Mouse (Mus musculus) layer of hippocampus, postnatal 10 days (tissue): ENCODE data around the gene Tmpo. TPM values are rescaled to one million over a fixed set of nuclear protein-coding genes. Genes with fewer than 3 reads are reported as not detected.
"Not testable (repeated sequence)": the region's sequence is repeated elsewhere in the genome, so short reads cannot be mapped to it uniquely, and the experiment has no call there.

Experiments used
- DNase-seq, 2 experiments: peaks; one replicate each; pipeline ENCODE4 v3.0.0; 2021; ENCODE audit warnings: low spot score in 2 of 2
- total RNA-seq, 2 experiments: library from RNA; stranded (reverse); gene quantifications; 2 replicates each; pipeline ENCODE4 v1.2.3; 2021

Gene Tmpo
- total RNA-seq, 2 experiments from 2014 or later: 45.0 to 53.2 TPM

DNA sequence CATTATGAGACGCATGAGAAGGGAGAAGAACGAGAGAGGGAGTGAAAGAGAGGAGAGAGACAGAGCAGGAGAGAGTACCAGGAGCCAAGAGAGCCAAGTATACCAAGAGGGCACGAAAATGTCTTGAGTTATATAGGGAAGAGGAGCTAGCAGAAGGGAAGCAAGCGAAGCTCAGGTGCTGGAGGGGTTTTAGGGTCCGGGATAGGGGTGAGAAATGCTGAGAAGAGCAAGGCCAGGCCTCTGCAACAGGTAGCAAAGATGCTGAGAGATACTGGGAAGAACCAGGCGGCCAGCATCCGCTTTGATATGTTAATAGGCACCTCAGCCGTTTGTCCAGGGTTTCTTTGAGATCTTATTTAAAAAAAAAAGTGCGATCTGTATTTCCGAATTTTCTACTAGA is 6.2 kb upstream of the Tmpo start:
- peak in 1 of 2 experiments; percentile 28 for DNase-seq

DNA sequence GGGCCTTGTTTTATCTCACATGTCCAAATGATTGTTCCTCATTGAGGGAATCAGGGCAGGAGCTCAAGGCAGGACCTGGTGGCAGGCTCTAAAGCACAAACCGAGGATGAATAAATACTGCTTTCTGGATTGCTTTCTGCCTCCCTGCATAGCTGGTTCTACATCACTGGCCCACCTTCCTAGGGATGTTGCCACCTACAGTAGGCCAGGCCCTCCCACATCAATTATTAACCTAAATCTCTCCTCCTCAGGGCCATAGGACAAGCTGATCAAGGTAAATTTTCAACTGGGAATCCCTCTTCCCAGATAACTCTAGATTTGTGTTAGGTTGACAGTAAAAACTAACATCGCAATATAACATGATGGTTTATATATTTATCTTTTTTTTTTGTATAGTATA is 4.6 kb upstream of the Tmpo start:
- DNase-seq: no peak

DNA sequence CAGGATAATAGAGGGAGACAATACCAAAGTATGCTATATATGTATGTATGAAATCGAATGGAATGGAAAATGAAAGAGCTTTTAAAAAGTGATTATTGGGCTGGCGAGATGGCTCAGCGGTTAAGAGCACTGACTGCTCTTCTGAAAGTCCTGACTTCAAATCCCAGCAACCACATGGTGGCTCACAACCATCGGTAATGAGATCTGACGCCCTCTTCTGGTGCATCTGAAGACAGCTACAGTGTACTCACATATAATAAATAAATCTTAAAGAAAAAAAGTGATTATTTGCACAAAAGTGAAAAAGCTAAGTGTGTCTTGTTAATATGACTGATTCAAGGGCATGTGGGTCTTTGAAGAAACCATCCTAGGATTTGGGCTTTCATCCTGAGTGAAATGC is 3.8 kb upstream of the Tmpo start:
- DNase-seq: not testable (repeated sequence)

DNA sequence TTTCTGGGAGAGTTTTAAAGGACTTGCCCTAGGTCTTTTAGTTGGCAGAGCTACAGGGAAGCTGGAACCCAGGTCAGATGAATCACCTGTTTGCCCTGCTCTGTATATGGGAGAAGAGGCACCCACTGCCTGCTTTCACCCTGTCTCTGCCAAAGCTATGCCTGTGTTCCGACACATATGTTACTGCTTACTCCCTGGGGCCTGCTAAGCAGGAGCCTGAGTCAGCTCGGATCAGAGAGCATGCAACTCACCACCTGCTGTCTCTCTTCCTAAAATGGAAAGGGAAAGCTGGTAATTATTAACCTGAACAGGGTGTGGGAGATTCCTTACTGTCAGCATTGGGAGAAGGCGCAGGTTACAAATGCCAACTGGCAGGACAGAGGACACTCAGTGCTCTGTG is 2.2 kb upstream of the Tmpo start:
- DNase-seq: no peak

DNA sequence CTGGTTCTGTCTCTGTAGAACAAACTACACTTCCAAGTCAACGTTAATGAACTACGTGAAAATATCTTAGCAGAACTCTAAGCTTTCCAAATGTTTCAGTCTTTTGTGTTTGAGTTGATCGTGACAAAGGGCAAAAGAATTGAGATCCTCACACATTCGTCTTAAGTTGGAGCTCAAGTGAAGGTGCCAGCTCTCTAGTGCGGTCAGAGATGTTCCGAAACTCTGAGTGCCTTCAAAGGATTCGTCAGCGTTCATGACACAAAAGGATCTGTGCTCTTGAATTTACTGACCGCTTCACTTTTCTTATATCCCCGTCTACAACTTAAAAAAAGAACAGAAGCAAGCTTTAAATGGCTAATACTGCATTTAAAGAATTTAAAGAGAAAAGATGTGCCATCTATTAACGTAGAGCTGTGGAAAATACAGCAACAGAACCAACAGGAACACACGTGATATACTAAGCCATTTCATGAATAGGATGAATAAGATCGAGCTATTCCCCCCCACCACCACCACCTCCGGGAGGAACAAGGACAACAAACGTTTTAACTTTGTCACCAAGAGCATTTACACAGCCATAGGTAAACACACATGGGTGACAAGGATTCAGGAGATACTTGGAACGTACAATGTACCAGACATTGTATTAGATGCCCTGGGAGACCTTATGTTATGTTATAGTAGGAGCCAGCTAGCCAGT is 1.3 kb upstream of the Tmpo start:
- peak in 1 of 2 experiments; percentile 33 for DNase-seq

DNA sequence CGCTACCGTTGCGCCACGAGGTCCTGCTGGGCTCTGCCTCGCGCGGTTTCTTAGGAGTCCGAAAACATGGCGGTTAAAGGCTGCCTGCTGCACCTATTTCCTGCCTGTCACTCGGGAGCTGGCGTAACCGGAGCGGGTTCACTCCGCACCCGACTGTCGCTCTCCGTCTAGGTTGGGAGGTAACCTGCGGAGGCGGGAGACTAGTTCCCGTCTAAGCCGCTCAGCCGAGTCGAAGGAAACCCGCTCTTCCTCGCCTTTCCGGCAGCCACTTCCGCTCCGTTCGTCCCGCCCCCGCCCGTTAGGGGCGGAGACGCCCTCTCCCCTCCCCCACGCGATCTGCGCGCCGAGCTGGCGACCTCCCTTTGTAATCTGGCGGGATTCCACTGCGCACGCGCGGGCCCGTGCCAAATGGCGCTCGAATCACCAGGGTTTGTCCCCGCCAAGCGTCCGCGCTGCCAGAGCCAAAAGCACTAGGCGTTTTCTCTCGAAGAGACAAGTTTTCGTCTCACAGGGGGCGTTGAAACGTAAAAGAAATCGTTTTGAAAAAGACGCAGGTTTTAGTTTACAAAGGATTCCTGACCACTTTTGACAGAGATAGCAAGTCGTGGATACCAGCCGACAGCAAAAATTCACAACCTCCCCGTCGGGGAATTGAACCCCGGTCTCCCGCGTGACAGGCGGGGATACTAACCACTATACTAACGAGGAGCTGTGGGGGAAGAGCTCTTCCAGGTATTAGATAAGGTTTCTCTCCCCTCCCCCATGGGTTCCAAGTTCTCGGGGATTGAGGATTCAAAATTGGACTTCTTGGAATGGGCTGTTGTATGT is 560 bp upstream of the Tmpo start:
- DNase-seq: peak; percentile 100

DNA sequence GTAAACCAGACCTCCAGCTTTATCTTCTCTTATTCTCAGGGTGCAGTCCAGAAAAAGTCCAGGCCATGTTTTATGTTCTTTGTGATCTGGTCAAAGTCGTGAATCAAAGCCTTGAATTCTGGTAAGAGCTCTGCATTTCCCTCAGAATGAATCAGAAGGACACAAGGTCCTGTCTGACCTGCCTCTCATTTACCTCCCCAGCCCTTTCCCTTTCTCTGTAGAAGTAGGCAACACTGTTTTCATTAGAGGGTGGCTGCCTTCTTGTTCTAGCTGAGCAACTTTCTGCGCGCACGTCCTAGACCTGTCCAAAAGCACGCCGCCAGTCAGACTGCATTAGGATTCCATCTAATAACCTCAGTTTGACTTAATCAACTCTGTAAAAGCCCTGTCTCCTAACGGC is 814 bp downstream of the Tmpo start:
- no peak for DNase-seq

DNA sequence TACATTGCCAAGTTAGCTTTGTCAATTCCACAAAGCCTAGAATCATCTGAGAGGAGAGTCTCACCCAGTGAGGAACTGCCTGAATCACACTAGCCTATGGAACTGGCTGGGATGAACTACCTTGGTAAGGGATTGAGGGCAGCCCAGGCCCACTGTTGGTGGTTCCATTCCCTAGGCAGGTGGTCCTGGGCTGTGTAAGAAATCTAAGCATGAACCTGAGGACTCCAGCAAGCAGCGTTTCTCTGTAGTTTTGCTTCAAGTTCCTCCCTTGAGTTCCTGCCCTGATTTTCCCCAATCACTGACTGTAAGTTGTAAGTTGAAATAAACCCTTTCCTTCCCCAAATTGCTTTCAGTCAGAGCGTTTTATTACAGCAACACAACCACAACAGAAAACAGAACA is 1.3 kb downstream of the Tmpo start:
- DNase-seq: no peak

DNA sequence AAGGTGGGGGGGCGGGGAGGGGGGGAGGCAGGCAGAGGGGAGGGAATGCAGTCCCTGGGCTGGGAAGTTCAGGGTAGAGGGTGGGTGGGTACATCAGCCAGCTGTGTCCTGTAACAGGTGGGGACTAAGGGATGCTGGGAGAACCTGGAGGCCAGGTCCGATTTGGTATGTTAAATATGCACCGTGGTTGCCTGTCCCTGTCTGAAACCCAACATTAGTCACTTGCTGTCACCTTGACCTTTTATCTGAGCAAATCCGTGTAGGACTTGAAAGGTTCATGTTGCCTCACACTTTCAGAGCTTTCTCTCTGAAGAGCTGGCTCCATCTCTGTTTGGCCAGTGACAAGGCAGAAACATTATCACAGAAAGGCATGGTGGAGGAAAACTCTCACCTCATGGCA is 3.9 kb downstream of the Tmpo start:
- DNase-seq: no peak

DNA sequence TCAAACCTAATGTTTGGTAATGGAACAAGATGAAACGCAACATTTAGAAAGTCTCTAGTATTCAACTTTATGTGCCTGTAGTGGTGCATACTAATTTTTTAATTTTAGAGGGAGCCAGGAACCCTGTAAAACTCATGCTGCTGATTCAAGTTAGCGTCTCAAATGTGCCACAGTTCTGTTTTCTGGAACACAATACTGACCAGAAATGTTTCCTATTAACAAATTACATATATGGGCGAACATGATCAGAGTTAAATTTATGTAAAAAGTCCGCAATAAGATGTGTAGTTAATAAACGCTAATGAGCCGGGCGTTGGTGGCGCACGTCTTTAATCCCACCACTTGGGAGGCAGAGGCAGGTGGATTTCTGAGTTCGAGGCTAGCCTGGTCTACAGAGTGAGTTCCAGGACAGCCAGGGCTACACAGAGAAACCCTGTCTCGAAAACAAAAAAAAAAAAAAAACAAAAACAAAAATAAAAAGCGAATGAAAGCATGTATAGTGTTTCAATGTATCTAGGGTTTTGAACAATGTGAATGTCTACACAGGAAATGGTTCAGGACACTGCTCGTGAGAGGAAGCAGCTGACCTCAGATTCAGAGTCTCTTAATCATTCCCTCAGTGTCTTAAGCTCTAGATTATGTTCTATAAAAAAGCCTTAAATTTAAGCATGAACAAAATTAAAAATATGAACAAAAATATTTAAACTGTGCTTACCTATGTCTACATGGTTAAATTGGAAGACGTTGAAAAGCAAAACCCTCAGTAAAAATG is 8.6 kb downstream of the Tmpo start:
- DNase-seq: no peak

DNA sequence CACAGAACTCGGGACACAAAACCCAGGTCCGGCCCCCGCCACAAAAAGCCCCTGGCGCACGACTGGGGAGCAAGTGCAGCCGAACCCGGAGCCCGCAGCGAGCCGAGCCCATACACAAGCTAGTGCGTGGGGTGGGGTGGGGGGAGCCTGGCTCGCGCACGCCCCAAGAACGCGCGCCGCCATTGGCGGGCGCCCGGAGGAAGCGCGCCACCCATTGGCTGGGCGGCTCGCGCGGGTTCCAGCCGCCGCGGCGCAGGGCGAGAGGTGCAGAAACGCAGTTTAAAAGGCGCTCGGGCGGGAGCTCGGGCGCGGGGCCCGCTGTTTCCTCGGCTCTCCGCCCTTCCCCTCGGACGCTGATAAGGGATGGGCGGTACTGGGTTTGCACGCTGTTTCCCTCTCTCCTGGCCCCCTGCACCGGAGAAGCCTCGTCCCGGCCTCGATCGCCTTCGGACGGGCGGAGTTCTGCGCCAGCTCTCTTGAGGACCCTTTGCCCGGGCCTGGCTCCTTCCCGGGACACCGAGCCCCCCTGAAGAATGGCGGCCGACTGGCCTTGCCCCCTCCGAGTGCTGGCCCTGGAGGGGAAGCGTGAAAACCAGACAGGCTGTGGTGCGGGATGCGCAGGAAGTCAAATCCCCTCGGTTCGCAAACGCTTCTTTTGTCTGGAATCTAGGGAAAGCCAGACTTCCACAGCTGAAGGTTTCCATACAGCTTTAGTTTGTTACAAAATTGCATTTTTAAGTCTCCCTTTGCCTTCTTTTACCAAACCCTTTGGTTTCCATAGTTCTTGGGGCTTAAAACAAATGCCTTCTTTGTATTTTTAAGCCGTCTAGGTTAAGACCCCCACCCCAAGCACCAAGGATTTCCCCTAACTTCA is 9.4 kb downstream of the Tmpo start:
- DNase-seq: peak; percentile 95 to 98

DNA sequence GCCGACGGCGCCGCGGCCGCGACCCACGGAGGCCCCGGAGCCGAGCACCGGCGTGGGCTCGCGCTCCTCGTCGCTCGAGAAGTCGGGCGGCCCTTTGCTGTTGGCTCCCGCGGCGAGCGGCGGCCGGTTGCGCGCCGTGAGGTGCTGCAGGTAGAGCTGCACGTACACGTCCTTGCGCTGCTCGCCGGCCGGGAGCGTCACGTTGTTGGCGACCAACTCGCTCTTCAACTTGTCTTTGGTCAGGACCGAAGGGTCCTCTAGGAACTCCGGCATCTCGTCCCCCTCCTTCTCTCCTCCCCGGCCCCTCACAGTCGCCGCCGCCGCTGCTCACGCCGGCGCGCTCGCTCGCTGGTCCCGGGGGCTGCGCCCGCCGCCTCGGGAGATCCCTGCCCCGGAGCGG is 10.1 kb downstream of the Tmpo start:
- no peak for DNase-seq

DNA sequence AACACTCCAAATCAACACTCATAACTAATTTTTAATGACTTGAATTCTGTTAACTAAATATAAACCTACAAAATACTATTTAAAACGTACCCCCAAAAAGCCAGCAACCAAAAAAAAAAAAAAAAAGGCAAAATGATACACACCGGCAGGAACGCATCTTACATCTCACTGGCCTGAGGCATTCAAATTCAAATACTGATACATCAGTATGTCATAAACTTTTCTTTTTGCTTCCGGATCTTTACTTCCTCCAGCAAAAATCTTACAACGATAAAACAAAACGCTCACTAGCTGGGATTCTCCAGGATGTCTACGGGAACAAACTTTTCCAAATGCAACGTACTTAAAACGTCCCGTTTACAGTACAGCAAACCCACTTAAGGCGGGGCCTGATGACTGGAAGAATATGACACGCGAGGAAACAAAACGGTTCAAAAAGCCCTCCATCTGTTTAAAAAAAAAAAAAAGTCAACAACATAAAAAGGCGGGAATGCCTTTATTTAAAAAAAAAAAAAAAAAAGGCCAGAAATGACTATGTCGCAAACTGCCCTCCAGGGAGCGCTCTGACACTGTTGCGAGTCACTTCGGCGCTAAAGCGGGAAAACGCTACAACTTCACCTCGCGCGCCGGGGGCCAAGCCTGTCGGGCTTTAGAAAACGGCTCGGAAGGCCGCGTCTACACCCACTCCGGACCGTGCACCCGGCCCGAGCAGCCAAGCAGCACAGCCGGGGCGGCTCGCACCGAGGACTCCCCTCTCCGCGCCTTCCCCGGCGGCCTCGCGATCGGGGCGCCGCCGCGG is 10.8 kb downstream of the Tmpo start:
- DNase-seq: peak; percentile 87 to 89

DNA sequence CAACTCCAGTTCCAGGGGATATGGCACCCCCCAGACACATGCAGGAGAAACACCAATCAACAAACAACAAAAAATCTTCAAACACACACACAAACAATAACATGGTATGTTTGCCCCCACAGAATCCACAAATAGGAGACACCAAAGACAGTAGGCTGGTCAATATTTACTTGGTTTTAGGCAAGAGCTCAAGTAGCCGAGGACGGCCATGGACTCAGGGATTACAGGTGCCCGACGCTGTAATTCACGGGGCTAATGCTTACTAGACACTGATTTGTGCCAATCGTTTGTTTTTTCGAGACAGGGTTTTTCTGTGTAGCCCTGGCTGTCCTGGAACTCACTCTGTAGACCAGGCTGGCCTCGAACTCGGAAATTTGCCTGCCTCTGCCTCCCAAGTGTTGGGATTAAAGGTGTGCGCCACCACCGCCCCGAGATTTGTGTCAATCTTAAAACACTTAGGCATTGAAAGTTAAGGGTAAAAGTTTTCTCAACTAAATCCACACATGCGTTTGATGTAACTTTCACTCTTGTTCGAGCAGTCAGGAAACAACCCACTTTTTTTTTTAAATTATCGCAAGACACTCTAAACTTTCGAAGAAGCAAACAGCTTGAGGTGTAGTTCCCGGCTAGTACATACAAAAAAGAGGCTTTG is 11.6 kb downstream of the Tmpo start:
- no peak for DNase-seq

DNA sequence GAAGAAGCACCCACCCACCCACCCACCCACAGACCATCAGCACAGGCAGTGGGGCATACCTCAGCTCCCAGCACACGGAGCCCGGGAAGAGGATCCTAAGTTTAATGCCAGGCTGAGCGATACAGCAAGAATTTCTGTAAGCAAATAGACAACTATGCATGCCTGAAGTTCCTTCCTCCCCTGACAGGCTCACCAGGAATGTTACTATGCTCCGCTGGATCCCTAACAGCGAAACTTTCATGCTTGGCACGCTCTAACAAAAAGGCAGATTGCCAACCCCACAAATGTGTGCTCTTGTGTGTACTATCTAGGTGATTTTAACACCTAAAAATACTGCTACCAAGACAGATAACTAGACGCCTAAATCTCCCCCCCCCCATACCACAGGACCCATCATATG is 13.8 kb downstream of the Tmpo start:
- no peak for DNase-seq

DNA sequence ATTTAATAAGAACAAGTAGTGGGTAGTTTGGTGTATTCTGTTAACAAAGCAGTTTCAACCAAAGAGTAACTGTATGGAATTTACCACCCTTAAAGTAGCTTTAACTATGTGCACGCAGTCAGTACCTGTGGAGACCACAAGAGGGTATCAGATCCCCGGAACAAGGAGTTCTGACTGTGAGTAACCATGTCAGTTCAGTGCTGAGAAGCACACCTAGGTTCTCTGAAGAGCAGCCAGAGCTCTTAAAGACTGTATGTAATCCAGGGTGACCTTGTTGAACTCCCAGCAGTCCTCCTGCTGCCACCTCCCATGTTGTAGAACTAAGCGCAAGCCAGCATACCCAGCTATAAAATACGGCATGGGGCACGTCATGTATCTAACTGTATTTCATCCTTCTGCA is 14.2 kb downstream of the Tmpo start:
- peak; percentile 50 to 56 for DNase-seq

DNA sequence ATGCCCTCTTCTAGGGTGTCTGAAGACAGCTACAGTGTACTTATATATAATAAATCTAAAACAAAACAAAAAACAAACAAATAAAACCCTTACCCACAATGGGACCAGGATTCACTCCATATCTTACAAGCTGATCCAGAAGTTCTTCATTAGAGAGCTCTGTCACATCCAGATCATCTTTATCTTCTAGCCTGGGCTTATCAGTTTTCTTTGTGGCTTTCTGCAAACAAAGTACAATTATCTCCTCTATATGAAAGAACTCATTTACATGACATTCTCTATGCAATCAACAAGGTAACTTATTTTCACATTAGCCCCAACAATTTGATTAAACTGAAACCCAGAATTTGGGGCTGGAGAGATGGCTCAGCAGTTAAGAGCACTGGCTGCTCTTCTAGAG is 15.3 kb downstream of the Tmpo start:
- DNase-seq: no peak

DNA sequence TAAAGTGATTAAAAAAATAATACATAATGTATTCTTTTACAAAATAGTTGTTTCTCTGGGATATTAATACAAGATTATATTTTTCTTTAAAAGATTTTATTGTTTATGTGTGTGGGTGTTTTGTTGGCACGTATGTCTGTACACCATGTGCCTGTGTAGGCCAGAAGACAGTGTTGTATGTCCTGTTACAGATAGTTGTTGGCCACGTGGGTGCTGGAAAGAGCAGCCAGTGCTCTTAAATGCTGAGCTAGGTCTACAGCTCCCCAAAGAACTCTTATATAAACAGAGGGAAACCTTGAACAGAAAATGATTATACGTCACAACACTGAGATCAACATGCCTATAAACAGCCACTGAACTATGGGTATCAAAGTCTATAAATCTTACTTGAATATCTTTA is 16.6 kb downstream of the Tmpo start:
- DNase-seq: no peak

DNA sequence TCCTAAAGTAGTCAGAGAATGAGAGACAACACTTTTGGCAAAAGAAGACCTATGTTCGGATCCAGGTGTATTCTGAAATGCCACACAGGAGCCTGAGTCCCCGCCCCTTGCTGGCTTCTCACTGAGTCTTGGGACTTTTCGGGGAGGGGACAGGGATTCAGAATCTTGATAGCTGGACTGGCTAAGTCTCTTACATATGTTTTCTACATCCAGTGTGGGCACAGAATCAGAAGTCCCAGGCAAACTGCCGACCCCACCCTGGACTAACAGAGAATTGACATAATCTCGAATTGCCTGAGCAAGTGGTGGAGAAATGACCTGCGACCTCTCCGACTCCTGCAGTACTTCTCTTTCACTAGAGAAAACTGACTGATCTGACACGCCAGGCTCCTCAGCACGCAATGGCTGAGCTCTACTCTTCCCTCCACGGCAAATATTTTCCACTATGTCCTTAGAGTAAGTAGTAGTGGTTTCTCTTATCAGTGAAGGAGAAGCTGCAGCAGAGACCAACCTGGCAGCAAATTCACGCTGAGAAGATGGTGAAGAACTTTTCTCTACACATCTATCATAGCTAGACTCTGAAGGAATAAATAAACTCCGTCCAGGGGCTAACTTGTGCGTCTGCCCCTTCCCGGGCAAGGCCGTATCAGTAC is 18.5 kb downstream of the Tmpo start:
- no peak for DNase-seq
